Mouse (Mus musculus): ENCODE measurements around the gene Stambpl1. TPM values are rescaled to one million over a fixed set of nuclear protein-coding genes. Genes with fewer than 3 reads are reported as not detected.

The Stambpl1 gene
- polyA plus RNA-seq, 1 experiment from 2014 or later = 7.5 TPM

GRCm38 (mm10) chr19:34241247-34241915 is 49.4 kb downstream of the Stambpl1 start:
- WGBS = 68% methylated on average over 15 of the region's 15 CpGs
- no peaks in the 10 kb centered on the region for H3K36me3 ChIP-seq (ENCODE audit: insufficient read depth, low read length)
- peak; percentile 76 for DNase-seq (ENCODE audit: low spot score)

GRCm38 (mm10) chr19:34242925-34243324 is 50.9 kb downstream of the Stambpl1 start:
- Histone ChIP-seq H3K9me3 (ENCODE audit: low read length) (no peaks in the 10 kb centered on the region), H3K27me3 (replicated peaks; ENCODE audit: insufficient read depth, low read length) (no peaks in the 10 kb centered on the region), H3K27ac (ENCODE audit: low read length) (no peak overlapping the region), H3K4me2 (replicated peaks; ENCODE audit: low read depth, low read length) (no peak overlapping the region), H3K4me3 (ENCODE audit: low read depth, low read length) (no peak overlapping the region), H3K9ac (replicated peaks; ENCODE audit: low read depth) (no peak overlapping the region), H3K4me1 (ENCODE audit: insufficient read depth, low read depth, low read length) (no peaks in the 10 kb centered on the region), H3K36me3 (ENCODE audit: insufficient read depth, low read length) (no peaks in the 10 kb centered on the region)
- no peak for TF ChIP-seq EP300 (IDR thresholded peaks at IDR 0.05)
- TF ChIP-seq CTCF (IDR thresholded peaks at IDR 0.05) = no peak
- ATAC-seq (no peak), DNase-seq (ENCODE audit: low spot score) (no peak)

More at GRCm38 (mm10) chr19:34241247-34241915, 49.4 kb downstream of the Stambpl1 start:
- Histone ChIP-seq H3K27me3 (replicated peaks; ENCODE audit: insufficient read depth, low read length) (no peaks in the 10 kb centered on the region), H3K4me3 (ENCODE audit: low read depth, low read length) (no peak overlapping the region), H3K27ac (ENCODE audit: low read length) (no peak overlapping the region), H3K9ac (replicated peaks; ENCODE audit: low read depth) (no peak overlapping the region), H3K9me3 (ENCODE audit: low read length) (no peaks in the 10 kb centered on the region), H3K4me1 (ENCODE audit: insufficient read depth, low read depth, low read length) (no peaks in the 10 kb centered on the region), H3K4me2 (replicated peaks; ENCODE audit: low read depth, low read length) (no peak overlapping the region)
- peak; percentile 31; the same call in 1 of the 2 replicates for ATAC-seq
- TF ChIP-seq CTCF (IDR thresholded peaks at IDR 0.05) = peak; percentile 74
- TF ChIP-seq EP300 (IDR thresholded peaks at IDR 0.05) = no peak

DNA sequence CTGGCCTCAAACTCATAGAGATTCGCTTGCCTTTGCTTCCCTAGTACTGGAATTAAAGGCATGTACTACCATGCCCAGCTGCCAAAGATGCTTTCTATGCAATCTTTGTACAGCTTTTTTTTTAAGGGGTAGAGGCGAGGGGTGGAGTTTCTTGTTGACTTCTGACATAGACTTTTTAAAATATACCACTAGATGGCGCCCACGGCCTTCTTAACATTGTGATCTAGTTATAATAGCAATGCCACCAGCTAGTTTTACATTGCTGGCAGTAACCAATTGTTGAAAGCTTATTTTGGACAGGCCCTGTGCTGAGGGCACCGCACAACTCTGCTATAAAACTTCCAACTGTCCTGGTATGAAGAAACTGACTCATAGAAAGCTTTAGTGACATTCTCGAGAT is 52.0 kb downstream of the Stambpl1 start:
- TF ChIP-seq EP300 (IDR thresholded peaks at IDR 0.05) = 0 out of 2 replicates have a peak, but pooled peaks have one; percentile 35
- peak; percentile 72 for TF ChIP-seq CTCF (IDR thresholded peaks at IDR 0.05)
- DNase-seq (ENCODE audit: low spot score) (peak; percentile 93), ATAC-seq (peak; percentile 68)

GRCm38 (mm10) chr19:34248558-34248957 is 56.5 kb downstream of the Stambpl1 start:
- ATAC-seq (no peak), DNase-seq (ENCODE audit: low spot score) (peak; percentile 49)
- no peaks in the 10 kb centered on the region for H3K4me1 ChIP-seq (ENCODE audit: insufficient read depth, low read depth, low read length)
- 72% methylated on average over 5 of the region's 5 CpGs for WGBS
- H3K9ac ChIP-seq (replicated peaks; ENCODE audit: low read depth) = no peak overlapping the region
- H3K36me3 ChIP-seq (ENCODE audit: insufficient read depth, low read length) = no peaks in the 10 kb centered on the region
- no peak overlapping the region for H3K27ac ChIP-seq (ENCODE audit: low read length)
- no peak overlapping the region for H3K4me2 ChIP-seq (replicated peaks; ENCODE audit: low read depth, low read length)
- TF ChIP-seq EP300 (IDR thresholded peaks at IDR 0.05) (no peak), CTCF (IDR thresholded peaks at IDR 0.05) (no peak)
- H3K9me3 ChIP-seq (ENCODE audit: low read length) = no peaks in the 10 kb centered on the region
- H3K27me3 ChIP-seq (replicated peaks; ENCODE audit: insufficient read depth, low read length) = no peaks in the 10 kb centered on the region
- no peak overlapping the region for H3K4me3 ChIP-seq (ENCODE audit: low read depth, low read length)

More for the DNA sequence above, 52.0 kb downstream of the Stambpl1 start:
- no peaks in the 10 kb centered on the region for H3K27me3 ChIP-seq (replicated peaks; ENCODE audit: insufficient read depth, low read length)
- no peak overlapping the region for H3K27ac ChIP-seq (ENCODE audit: low read length)
- no peaks in the 10 kb centered on the region for H3K9me3 ChIP-seq (ENCODE audit: low read length)
- no peaks in the 10 kb centered on the region for H3K4me1 ChIP-seq (ENCODE audit: insufficient read depth, low read depth, low read length)
- no peak overlapping the region for H3K9ac ChIP-seq (replicated peaks; ENCODE audit: low read depth)
- H3K4me2 ChIP-seq (replicated peaks; ENCODE audit: low read depth, low read length) = no peak overlapping the region
- 13% methylated on average over 6 of the region's 6 CpGs for WGBS
- H3K4me3 ChIP-seq (ENCODE audit: low read depth, low read length) = no peak overlapping the region
- no peaks in the 10 kb centered on the region for H3K36me3 ChIP-seq (ENCODE audit: insufficient read depth, low read length)

- DNase-seq (ENCODE audit: low spot score) (no peak), ATAC-seq (no peak)
- Histone ChIP-seq H3K9me3 (ENCODE audit: low read length) (no peaks in the 10 kb centered on the region), H3K4me3 (ENCODE audit: low read depth, low read length) (no peak overlapping the region), H3K27ac (ENCODE audit: low read length) (no peak overlapping the region), H3K9ac (replicated peaks; ENCODE audit: low read depth) (no peak overlapping the region), H3K36me3 (ENCODE audit: insufficient read depth, low read length) (no peaks in the 10 kb centered on the region), H3K4me1 (ENCODE audit: insufficient read depth, low read depth, low read length) (peaks cover 4% of the 10 kb centered on the region; the same call in 1 of the 2 replicates), H3K27me3 (replicated peaks; ENCODE audit: insufficient read depth, low read length) (no peaks in the 10 kb centered on the region), H3K4me2 (replicated peaks; ENCODE audit: low read depth, low read length) (no peak overlapping the region)
- WGBS = 83% methylated on average over 4 of the region's 4 CpGs
- no peak for TF ChIP-seq CTCF (IDR thresholded peaks at IDR 0.05)
- TF ChIP-seq EP300 (IDR thresholded peaks at IDR 0.05) = no peak
Observed at GRCm38 (mm10) chr19:34250621-34251020, 58.6 kb downstream of the Stambpl1 start.

DNA sequence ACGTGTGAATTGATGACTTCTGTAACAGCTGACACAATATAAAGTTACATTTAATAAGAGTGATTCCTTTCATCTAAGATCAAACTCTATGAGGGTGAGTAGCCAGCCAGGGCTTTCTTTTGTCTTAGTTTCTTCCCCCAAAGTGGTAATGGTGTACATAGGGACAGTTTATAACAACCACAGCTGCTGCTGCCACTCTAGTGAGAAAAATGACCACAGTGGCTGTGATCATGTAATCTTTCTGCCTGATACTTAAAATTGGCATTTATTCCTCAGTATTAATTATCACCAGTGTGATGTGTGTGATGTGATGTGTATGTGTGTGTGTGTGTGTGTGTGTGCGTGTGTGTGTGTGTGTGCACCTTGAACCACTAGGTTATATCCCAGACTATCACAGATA is 59.9 kb downstream of the Stambpl1 start:
- DNase-seq (ENCODE audit: low spot score) (no peak), ATAC-seq (no peak)
- Histone ChIP-seq H3K9me3 (ENCODE audit: low read length) (no peaks in the 10 kb centered on the region), H3K9ac (replicated peaks; ENCODE audit: low read depth) (no peak overlapping the region), H3K27me3 (replicated peaks; ENCODE audit: insufficient read depth, low read length) (no peaks in the 10 kb centered on the region), H3K4me2 (replicated peaks; ENCODE audit: low read depth, low read length) (no peak overlapping the region), H3K4me3 (ENCODE audit: low read depth, low read length) (no peak overlapping the region), H3K27ac (ENCODE audit: low read length) (no peak overlapping the region), H3K36me3 (ENCODE audit: insufficient read depth, low read length) (no peaks in the 10 kb centered on the region), H3K4me1 (ENCODE audit: insufficient read depth, low read depth, low read length) (peaks cover 5% of the 10 kb centered on the region; the same call in 1 of the 2 replicates)
- TF ChIP-seq CTCF (IDR thresholded peaks at IDR 0.05) (no peak), EP300 (IDR thresholded peaks at IDR 0.05) (no peak)
- WGBS = 67% methylated on average over 2 of the region's 2 CpGs

Measured in lung, postnatal 0 days (tissue).